Comparison of ENCODE assay signal across 12 mouse cellular contexts in genomic region chr9:86668590-86669252, GRCm38 (mm10). TPM values are rescaled to one million over a fixed set of nuclear protein-coding genes. Genes with fewer than 3 reads are reported as not detected.
DNase-seq lines count a peak whose midpoint lies in the region; ATAC-seq and TF ChIP-seq lines count a peak whose summit lies in the region.
"Had no signal": no experiment of that assay in that cellular context is flagged by ENCODE, and none has a peak within 500 bp of the region (broad histone marks: within the 10 kb centered on the region; RNA-seq: fewer than 3 reads in every experiment).

No protein-coding gene starts in this region.

- no peaks in the 10 kb centered on the region for H3K36me3 ChIP-seq in heart, embryonic 10.5 days
- H3K36me3 ChIP-seq in stomach, embryonic 14.5 days (ENCODE audit: control insufficient read depth, insufficient read depth, low read length) = no peaks in the 10 kb centered on the region
- no peaks in the 10 kb centered on the region for H3K36me3 ChIP-seq in stomach, postnatal 0 days (ENCODE audit: control insufficient read depth, insufficient read depth, low read length)
- no peaks in the 10 kb centered on the region for H3K36me3 ChIP-seq in midbrain, embryonic 11.5 days (ENCODE audit: control insufficient read depth, insufficient read depth, low read length)
- H3K36me3 ChIP-seq in neural tube, embryonic 15.5 days = no peaks in the 10 kb centered on the region
- H3K36me3 ChIP-seq: liver, embryonic 12.5 days had no signal

- no peak for TF ChIP-seq CTCF in stomach, postnatal 0 days (IDR thresholded peaks at IDR 0.05; ENCODE audit: low read depth)

- TF ChIP-seq EP300 in stomach, postnatal 0 days (optimal IDR thresholded peaks at IDR 0.05) = no peak

- 49% methylated on average over 8 of the region's 8 CpGs for WGBS in heart, embryonic 10.5 days
- 45% methylated on average over 8 of the region's 8 CpGs for WGBS in stomach, embryonic 14.5 days
- 44% methylated on average over 8 of the region's 8 CpGs for WGBS in stomach, postnatal 0 days
- WGBS in midbrain, embryonic 11.5 days = 12% methylated on average over 8 of the region's 8 CpGs
- 61% methylated on average over 8 of the region's 8 CpGs for WGBS in neural tube, embryonic 15.5 days

- no peak overlapping the region for H3K4me3 ChIP-seq in heart, embryonic 10.5 days
- H3K4me3 ChIP-seq in stomach, embryonic 14.5 days (ENCODE audit: low read depth, low read length) = no peak overlapping the region
- H3K4me3 ChIP-seq in stomach, postnatal 0 days (ENCODE audit: low read depth, low read length) = no peak overlapping the region
- H3K4me3 ChIP-seq in midbrain, embryonic 11.5 days (ENCODE audit: low read depth, low read length) = no peak overlapping the region
- no peak overlapping the region for H3K4me3 ChIP-seq in neural tube, embryonic 15.5 days (replicated peaks)
- H3K4me3 ChIP-seq: liver, embryonic 12.5 days had no signal

- peak; percentile 26 to 27 for DNase-seq in heart, adult 18-20 months
- DNase-seq in heart, embryonic 10.5 days (ENCODE audit: low spot score) = no peak
- DNase-seq in stomach, postnatal 0 days (ENCODE audit: low spot score) = no peak
- peak; percentile 85 for DNase-seq in midbrain, embryonic 11.5 days (ENCODE audit: low spot score, missing footprints)
- no peak for DNase-seq in right cerebral cortex, postnatal 14 days
- DNase-seq: adrenal gland, adult 2 months; kidney, adult 2 months had no signal

- no peak overlapping the region for H3K4me2 ChIP-seq in stomach, embryonic 14.5 days (replicated peaks; ENCODE audit: low read depth, low read length)
- no peak overlapping the region for H3K4me2 ChIP-seq in stomach, postnatal 0 days (replicated peaks; ENCODE audit: low read depth)
- no peak overlapping the region for H3K4me2 ChIP-seq in midbrain, embryonic 11.5 days
- no peak overlapping the region for H3K4me2 ChIP-seq in neural tube, embryonic 15.5 days
- H3K4me2 ChIP-seq: liver, embryonic 12.5 days had no signal

- no peak overlapping the region for H3K27ac ChIP-seq in heart, embryonic 10.5 days
- H3K27ac ChIP-seq in stomach, embryonic 14.5 days (ENCODE audit: low read length) = no peak overlapping the region
- no peak overlapping the region for H3K27ac ChIP-seq in stomach, postnatal 0 days (replicated peaks)
- no peak overlapping the region for H3K27ac ChIP-seq in midbrain, embryonic 11.5 days (ENCODE audit: low read depth, low read length)
- H3K27ac ChIP-seq in neural tube, embryonic 15.5 days (replicated peaks) = no peak overlapping the region
- H3K27ac ChIP-seq: liver, embryonic 12.5 days had no signal

- no peak overlapping the region for H3K9ac ChIP-seq in stomach, embryonic 14.5 days (replicated peaks; ENCODE audit: low read depth, low read length)
- H3K9ac ChIP-seq in stomach, postnatal 0 days (ENCODE audit: low read length) = no peak overlapping the region
- H3K9ac ChIP-seq in midbrain, embryonic 11.5 days (ENCODE audit: low read length) = no peak overlapping the region
- no peak overlapping the region for H3K9ac ChIP-seq in neural tube, embryonic 15.5 days (replicated peaks)
- H3K9ac ChIP-seq: liver, embryonic 12.5 days had no signal

- H3K9me3 ChIP-seq in heart, embryonic 10.5 days = no peaks in the 10 kb centered on the region
- no peaks in the 10 kb centered on the region for H3K9me3 ChIP-seq in stomach, embryonic 14.5 days (ENCODE audit: control insufficient read depth, low read depth, low read length)
- no peaks in the 10 kb centered on the region for H3K9me3 ChIP-seq in stomach, postnatal 0 days (ENCODE audit: control insufficient read depth, low read length)
- H3K9me3 ChIP-seq in midbrain, embryonic 11.5 days (ENCODE audit: control insufficient read depth, low read length) = no peaks in the 10 kb centered on the region
- H3K9me3 ChIP-seq in neural tube, embryonic 15.5 days (replicated peaks) = no peaks in the 10 kb centered on the region
- H3K9me3 ChIP-seq: liver, embryonic 12.5 days had no signal

- ATAC-seq in stomach, embryonic 14.5 days (ENCODE audit: insufficient number of reproducible peaks, insufficient read depth, low FRiP score, low read depth) = 0 out of 2 replicates have a peak, but pooled peaks have one; percentile 5
- ATAC-seq in stomach, postnatal 0 days (ENCODE audit: low FRiP score, low TSS enrichment) = no peak
- ATAC-seq in midbrain, embryonic 11.5 days (ENCODE audit: low FRiP score) = peak; percentile 82
- ATAC-seq in neural tube, embryonic 15.5 days (ENCODE audit: low FRiP score) = no peak
- ATAC-seq: liver, embryonic 12.5 days had no signal

- peaks cover 8% of the 10 kb centered on the region; the same call in 1 of the 2 replicates for H3K4me1 ChIP-seq in heart, embryonic 10.5 days
- H3K4me1 ChIP-seq in stomach, embryonic 14.5 days (ENCODE audit: control insufficient read depth, insufficient read depth, low read length) = no peaks in the 10 kb centered on the region
- H3K4me1 ChIP-seq in stomach, postnatal 0 days (replicated peaks; ENCODE audit: control insufficient read depth, insufficient read depth) = no peaks in the 10 kb centered on the region
- peaks cover 7% of the 10 kb centered on the region; the same call in 1 of the 2 replicates for H3K4me1 ChIP-seq in midbrain, embryonic 11.5 days (ENCODE audit: control insufficient read depth, insufficient read depth, low read length)
- H3K4me1 ChIP-seq in neural tube, embryonic 15.5 days = no peaks in the 10 kb centered on the region
- H3K4me1 ChIP-seq: liver, embryonic 12.5 days had no signal

- H3K27me3 ChIP-seq in heart, embryonic 10.5 days (ENCODE audit: insufficient read depth, poor library complexity, severe bottlenecking) = no peaks in the 10 kb centered on the region
- no peaks in the 10 kb centered on the region for H3K27me3 ChIP-seq in stomach, embryonic 14.5 days (ENCODE audit: control insufficient read depth, insufficient read depth, low read length)
- no peaks in the 10 kb centered on the region for H3K27me3 ChIP-seq in stomach, postnatal 0 days (ENCODE audit: control insufficient read depth, insufficient read depth, low read length)
- H3K27me3 ChIP-seq in midbrain, embryonic 11.5 days (ENCODE audit: control insufficient read depth, insufficient read depth, low read length) = no peaks in the 10 kb centered on the region
- H3K27me3 ChIP-seq in neural tube, embryonic 15.5 days (replicated peaks) = no peaks in the 10 kb centered on the region
- H3K27me3 ChIP-seq: liver, embryonic 12.5 days had no signal

RNA-seq across cellular contexts. Expression of gene Me1, which starts 27.0 kb away (rescaled TPM):
- total RNA-seq in heart, adult 18-20 months (2021) = 100 to 1,000 TPM; 116 to 138 TPM
- polyA plus RNA-seq in heart, embryonic 10.5 days (2016; fragmentation: Nextera tagmentation; extraction: Ambion mirVana) = 26.1 and 39.1 TPM in 2 replicates
- polyA plus RNA-seq in stomach, embryonic 14.5 days (2014; fragmentation: Nextera tagmentation; extraction: Ambion mirVana) = 10.3 and 12.3 TPM in 2 replicates
- 171 and 189 TPM in 2 replicates for polyA plus RNA-seq in stomach, postnatal 0 days (2015; fragmentation: Nextera tagmentation; extraction: Ambion mirVana)
- 14.3 and 16.1 TPM in 2 replicates for polyA plus RNA-seq in midbrain, embryonic 11.5 days (2014; fragmentation: Nextera tagmentation; extraction: Ambion mirVana)
- polyA plus RNA-seq in neural tube, embryonic 15.5 days (2015; fragmentation: Nextera tagmentation; extraction: Ambion mirVana) = 47.1 and 54.1 TPM in 2 replicates
- total RNA-seq: granulocyte monocyte progenitor cell, adult 5-6 weeks; neutrophil, adult 5-6 weeks had no signal

Comparison
In these comparisons a context has a peak if more than half of its experiments do, and no peak if none do; other contexts are left out.
1. DNase-seq: peak in heart, adult 18-20 months (2 of 2) and midbrain, embryonic 11.5 days (single experiment); none in heart, embryonic 10.5 days (single experiment), stomach, postnatal 0 days (single experiment) and right cerebral cortex, postnatal 14 days (single experiment).
2. ATAC-seq: peak in stomach, embryonic 14.5 days (single experiment) and midbrain, embryonic 11.5 days (single experiment); none in stomach, postnatal 0 days (single experiment) and neural tube, embryonic 15.5 days (single experiment).